Mouse (Mus musculus): ENCODE measurements around the gene Atp6v0a1. TPM values are rescaled to one million over a fixed set of nuclear protein-coding genes. Genes with fewer than 3 reads are reported as not detected.

Gene Atp6v0a1
- polyA plus RNA-seq, 1 experiment from 2014 or later = 48.1 TPM

DNA sequence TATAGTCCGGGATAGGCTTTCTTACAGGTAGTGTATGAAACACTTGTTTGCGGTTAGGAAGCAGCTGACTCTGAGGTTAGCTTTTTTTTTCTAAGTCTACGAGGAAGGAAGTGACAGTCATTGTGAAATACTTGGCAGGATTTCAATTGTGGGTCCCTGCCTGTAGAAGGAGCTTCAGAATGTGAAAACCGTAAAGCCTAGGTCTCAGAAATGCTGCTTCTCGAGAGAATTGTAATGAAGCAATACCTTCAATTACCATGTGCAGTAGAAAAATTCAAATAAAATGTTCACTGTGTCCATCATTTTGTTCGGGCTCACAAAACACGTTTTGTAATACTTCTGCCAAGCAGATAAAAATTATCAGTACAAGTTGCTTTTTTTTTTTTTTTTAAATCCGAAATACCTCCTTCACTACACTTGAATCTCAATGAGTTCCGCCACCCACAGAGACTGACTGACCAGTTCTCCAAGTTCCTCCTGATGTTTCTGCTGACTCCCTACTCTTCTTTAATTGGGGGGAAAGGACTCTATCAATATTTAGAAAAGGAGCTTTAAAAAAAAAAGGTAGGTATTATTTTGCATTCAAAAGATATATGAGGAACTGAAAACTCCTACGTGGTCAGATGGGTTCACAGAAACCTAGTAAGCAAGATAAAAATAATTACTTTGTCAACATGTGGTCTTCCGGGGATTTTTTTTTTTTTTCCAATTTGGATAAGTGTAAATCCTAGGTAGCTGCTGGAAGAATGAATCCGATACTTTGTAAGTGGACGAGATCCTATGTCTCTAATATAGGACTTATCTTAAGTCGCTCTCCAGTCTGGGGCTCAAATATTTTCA, 826 bp upstream of the Atp6v0a1 start:
- DNase-seq (ENCODE audit: low spot score) = no peak
- H3K36me3 ChIP-seq = peaks cover 13% of the 10 kb centered on the region
- 56% methylated on average over 14 of the region's 14 CpGs for WGBS
- peak overlapping the region; percentile 90 for H3K27ac ChIP-seq
- H3K4me1 ChIP-seq (replicated peaks) = peaks cover 19% of the 10 kb centered on the region
- peak overlapping the region; percentile 75 for H3K4me3 ChIP-seq
- H3K27me3 ChIP-seq (ENCODE audit: insufficient read depth, poor library complexity, severe bottlenecking) = peaks cover 5% of the 10 kb centered on the region; the same call in 1 of the 2 replicates
- no peaks in the 10 kb centered on the region for H3K9me3 ChIP-seq

DNA sequence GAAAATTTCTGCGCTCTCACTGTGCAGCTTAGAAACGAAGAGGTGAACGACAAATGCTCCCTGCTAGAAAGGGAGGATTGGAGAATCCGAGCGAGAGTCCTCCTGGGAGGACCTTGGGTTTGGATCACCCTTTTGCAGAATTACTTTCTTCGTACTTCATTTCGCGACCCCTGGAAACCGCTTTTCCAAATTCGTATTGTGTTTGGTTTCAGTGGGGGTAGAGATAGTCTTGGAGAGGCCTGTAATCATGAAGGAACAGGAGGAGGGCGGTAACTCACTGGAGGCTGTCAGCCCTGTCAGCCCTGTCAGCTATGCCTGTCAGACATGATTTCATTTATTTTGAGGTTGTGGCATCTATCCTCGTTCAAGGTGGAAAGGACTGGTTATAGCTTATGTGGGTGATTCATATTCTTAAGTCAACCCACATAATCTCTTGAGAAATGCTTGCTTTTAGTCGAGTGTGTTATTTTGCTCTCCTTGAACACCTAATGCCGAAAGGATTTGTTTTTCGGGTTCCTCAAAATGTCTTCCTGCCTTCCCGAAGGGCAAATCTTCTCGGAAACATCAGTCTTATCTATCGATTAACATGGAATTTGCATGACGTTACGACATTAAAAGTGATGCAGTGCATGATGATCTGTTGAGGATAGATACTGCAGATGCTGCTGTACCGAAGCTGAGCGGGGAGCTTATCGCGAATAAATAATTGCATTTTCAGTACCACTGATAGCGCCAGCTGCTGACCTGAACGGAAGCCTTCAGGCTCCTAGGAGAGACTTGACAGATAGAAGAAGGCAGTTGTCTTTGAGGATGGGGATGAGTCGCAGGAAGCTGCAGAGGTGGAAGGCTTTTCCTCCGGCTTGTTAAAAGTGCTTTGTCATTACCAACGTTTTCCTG, 884 bp downstream of the Atp6v0a1 start:
- peak; percentile 30 for DNase-seq (ENCODE audit: low spot score)
- H3K27me3 ChIP-seq (ENCODE audit: insufficient read depth, poor library complexity, severe bottlenecking) = peaks cover 5% of the 10 kb centered on the region; the same call in 1 of the 2 replicates
- H3K9me3 ChIP-seq = no peaks in the 10 kb centered on the region
- H3K4me1 ChIP-seq (replicated peaks) = peaks cover 19% of the 10 kb centered on the region
- 12% methylated on average over 29 of the region's 29 CpGs for WGBS
- peaks cover 30% of the 10 kb centered on the region for H3K36me3 ChIP-seq
- peak overlapping the region; percentile 90 for H3K27ac ChIP-seq
- peak overlapping the region; percentile 75 for H3K4me3 ChIP-seq

DNA sequence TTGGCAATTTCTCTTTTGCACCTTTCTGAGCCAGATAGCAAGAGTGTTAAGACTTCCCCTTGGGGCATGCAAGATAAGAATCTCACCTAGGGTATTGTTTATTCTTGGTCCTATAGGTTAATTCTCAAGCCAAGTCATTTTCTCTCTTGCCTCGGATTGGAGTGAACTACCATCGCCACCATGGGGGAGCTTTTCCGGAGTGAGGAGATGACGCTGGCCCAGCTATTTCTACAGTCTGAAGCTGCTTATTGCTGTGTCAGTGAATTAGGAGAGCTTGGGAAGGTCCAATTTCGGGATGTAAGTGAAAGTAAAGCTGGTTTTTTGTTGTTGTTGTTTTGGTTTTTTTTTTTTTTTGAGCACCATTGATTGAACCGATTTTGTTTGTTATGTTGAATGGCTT, 2.4 kb downstream of the Atp6v0a1 start:
- no peaks in the 10 kb centered on the region for H3K9me3 ChIP-seq
- H3K4me1 ChIP-seq (replicated peaks) = peaks cover 19% of the 10 kb centered on the region
- no peaks in the 10 kb centered on the region; the same call in 1 of the 2 replicates for H3K27me3 ChIP-seq (ENCODE audit: insufficient read depth, poor library complexity, severe bottlenecking)
- H3K27ac ChIP-seq = no peak overlapping the region
- peaks cover 40% of the 10 kb centered on the region for H3K36me3 ChIP-seq
- peak overlapping the region; percentile 75; the same call in 1 of the 2 replicates for H3K4me3 ChIP-seq
- WGBS = 87% methylated on average over 6 of the region's 6 CpGs
- DNase-seq (ENCODE audit: low spot score) = no peak

DNA sequence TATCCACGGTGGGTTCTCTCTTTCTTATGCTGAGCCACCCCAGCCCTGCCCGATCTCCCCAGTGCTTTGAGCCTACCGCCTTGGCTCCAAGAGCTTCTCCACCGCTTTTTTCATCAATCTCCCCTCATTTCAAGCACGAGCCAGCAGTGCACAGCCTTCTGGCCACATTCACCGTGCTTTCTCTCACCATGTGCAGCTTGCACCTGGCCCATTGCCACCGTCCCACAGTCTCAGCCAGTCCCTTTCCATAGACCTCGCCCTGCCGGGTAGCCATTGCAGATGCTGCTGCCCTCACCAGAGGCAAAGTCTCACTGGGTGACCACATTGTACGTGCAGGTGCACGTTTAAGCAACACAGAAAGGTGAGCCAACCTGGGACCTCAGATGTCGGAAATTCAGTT, 14.1 kb downstream of the Atp6v0a1 start:
- no peak overlapping the region for H3K4me3 ChIP-seq
- no peaks in the 10 kb centered on the region for H3K27me3 ChIP-seq (ENCODE audit: insufficient read depth, poor library complexity, severe bottlenecking)
- WGBS = 89% methylated on average over 12 of the region's 12 CpGs
- DNase-seq (ENCODE audit: low spot score) = no peak
- H3K9me3 ChIP-seq = no peaks in the 10 kb centered on the region
- H3K4me1 ChIP-seq (replicated peaks) = no peaks in the 10 kb centered on the region
- no peak overlapping the region for H3K27ac ChIP-seq
- H3K36me3 ChIP-seq = peaks cover 90% of the 10 kb centered on the region

DNA sequence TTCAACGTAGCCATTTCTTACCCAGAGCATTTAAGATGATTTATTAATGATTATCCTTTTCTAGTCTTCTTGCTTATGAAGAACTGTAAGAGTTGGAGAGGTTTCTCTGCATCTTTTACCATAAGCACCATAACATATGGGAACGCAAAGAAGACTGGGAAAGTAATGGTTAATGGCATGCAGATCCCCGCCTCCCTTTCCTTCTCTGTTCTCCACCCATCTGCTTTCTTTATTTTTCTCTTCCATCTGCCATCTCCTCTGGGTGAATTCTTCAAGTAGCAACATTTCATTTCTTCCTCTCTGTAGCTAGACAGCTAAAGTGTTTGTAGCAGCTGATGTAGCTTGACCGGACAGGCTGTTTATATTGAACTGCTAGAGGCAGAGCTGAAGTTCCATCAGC, 14.7 kb downstream of the Atp6v0a1 start:
- no peak overlapping the region for H3K4me3 ChIP-seq
- H3K4me1 ChIP-seq (replicated peaks) = no peaks in the 10 kb centered on the region
- WGBS = 94% methylated on average over 4 of the region's 4 CpGs
- DNase-seq (ENCODE audit: low spot score) = no peak
- H3K27ac ChIP-seq = no peak overlapping the region
- H3K36me3 ChIP-seq = peaks cover 90% of the 10 kb centered on the region
- no peaks in the 10 kb centered on the region for H3K9me3 ChIP-seq
- no peaks in the 10 kb centered on the region for H3K27me3 ChIP-seq (ENCODE audit: insufficient read depth, poor library complexity, severe bottlenecking)

DNA sequence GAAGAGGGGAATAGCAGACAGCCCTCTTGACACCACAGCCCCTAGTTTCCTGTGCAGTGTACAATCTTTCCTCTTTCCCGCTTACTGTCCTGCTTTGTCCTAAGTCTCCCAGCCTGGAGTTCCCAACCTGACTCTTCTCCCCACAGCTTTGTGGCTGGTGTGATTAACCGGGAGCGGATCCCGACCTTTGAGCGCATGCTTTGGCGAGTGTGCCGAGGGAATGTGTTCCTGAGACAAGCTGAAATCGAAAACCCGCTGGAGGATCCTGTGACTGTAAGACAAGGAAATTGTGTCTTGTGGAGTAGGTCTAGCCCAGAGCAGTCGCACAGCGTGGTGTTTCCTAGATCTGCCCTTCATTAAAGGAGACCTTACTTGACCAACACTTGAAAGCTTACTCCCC, 17.9 kb downstream of the Atp6v0a1 start:
- Histone ChIP-seq H3K4me3 (no peak overlapping the region), H3K27ac (no peak overlapping the region), H3K9me3 (no peaks in the 10 kb centered on the region), H3K4me1 (replicated peaks) (no peaks in the 10 kb centered on the region), H3K27me3 (ENCODE audit: insufficient read depth, poor library complexity, severe bottlenecking) (no peaks in the 10 kb centered on the region), H3K36me3 (peaks cover 90% of the 10 kb centered on the region)
- WGBS = 91% methylated on average over 11 of the region's 11 CpGs
- no peak for DNase-seq (ENCODE audit: low spot score)

DNA sequence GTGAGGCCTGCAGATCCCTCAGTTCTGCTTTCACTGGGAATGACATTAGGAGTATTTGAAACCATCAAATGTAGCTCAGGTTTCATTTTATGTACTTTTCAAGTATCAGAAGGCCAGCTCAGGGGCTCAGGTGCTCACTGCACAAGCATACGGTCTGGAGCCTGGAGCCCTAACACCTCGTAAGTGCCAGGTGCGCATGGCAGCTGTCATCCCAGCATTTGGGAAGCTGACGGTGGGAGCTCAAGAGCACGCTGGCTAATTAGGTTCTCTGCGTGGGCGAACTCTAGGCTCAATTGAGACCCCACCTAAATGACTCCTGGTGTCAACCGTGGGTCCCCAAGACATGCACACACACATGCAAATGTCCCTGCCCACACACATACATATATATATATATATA, 20.1 kb downstream of the Atp6v0a1 start:
- H3K9me3 ChIP-seq = no peaks in the 10 kb centered on the region
- DNase-seq (ENCODE audit: low spot score) = no peak
- H3K4me3 ChIP-seq = no peak overlapping the region
- H3K27me3 ChIP-seq (ENCODE audit: insufficient read depth, poor library complexity, severe bottlenecking) = no peaks in the 10 kb centered on the region
- no peaks in the 10 kb centered on the region for H3K4me1 ChIP-seq (replicated peaks)
- H3K27ac ChIP-seq = no peak overlapping the region
- WGBS = 95% methylated on average over 8 of the region's 8 CpGs
- H3K36me3 ChIP-seq = peaks cover 88% of the 10 kb centered on the region

DNA sequence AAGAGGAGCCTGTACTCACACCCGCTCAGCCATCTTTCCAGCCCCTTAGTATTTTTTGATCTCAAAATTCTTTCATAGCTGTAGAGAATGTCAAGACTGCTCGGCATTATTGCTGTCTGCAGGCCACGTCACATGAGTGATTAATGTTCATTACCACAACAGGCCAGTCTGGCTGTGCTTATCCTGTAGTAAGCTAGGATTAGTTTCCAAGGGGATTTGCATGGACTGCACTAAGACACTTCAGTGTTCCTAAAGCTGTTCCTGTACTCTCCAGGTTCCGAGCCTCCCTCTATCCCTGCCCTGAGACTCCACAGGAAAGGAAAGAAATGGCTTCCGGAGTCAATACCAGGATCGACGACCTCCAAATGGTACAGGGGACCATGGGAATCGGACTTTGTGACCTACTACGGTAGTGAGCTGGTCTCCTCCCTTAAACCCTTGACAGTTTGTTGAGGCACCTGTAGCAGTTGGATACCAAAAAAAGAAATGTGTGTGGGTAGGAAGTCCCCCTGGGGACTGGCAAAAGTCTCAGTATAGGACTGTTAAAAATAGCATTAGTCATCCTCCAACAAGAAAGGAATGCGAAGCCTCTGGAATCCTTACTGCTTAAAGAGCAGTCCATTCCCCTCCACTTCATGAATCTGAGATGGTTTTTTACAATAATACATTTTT, 21.0 kb downstream of the Atp6v0a1 start:
- no peak overlapping the region for H3K27ac ChIP-seq
- H3K4me3 ChIP-seq = no peak overlapping the region
- H3K36me3 ChIP-seq = peaks cover 90% of the 10 kb centered on the region
- no peaks in the 10 kb centered on the region for H3K9me3 ChIP-seq
- no peaks in the 10 kb centered on the region for H3K4me1 ChIP-seq (replicated peaks)
- 93% methylated on average over 10 of the region's 10 CpGs for WGBS
- DNase-seq (ENCODE audit: low spot score) = no peak
- H3K27me3 ChIP-seq (ENCODE audit: insufficient read depth, poor library complexity, severe bottlenecking) = no peaks in the 10 kb centered on the region

DNA sequence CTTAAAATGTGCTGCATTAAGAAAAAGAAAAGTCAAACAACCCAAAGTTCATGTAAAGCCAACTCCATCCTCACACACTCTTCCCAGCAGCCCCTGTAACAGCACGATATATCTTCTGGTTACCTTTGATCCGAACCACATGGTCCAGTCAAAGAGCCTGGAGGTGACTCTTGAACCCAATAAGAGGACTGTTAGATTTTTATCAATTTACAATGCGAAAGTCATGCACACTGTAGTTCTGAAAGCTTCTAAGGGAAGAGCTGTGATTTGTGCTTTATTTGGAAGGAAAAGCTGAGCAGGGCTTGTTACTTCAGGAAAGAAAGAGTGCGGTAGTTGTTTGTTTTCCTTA, 21.5 kb downstream of the Atp6v0a1 start:
- no peak overlapping the region for H3K27ac ChIP-seq
- H3K4me1 ChIP-seq (replicated peaks) = no peaks in the 10 kb centered on the region
- H3K4me3 ChIP-seq = no peak overlapping the region
- H3K9me3 ChIP-seq = no peaks in the 10 kb centered on the region
- DNase-seq (ENCODE audit: low spot score) = no peak
- WGBS = 93% methylated on average over 4 of the region's 4 CpGs
- peaks cover 90% of the 10 kb centered on the region for H3K36me3 ChIP-seq
- no peaks in the 10 kb centered on the region for H3K27me3 ChIP-seq (ENCODE audit: insufficient read depth, poor library complexity, severe bottlenecking)

DNA sequence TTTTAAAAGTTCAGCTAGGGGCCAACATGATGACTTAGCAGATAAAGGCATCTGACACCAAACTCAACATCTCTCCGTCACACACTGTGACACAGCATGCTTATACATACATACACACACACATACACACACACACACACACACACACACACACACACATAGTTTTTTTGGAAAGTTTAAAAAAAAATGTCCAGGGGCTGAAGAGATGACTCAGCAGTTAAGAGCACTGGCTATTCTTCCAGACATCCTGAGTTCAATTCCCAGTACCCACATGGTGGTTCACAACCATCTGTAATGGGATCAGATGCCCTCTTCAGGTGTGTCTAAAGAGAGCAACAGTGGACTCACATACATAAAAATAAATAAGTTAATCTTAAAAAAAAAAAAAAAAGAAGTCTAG, 22.2 kb downstream of the Atp6v0a1 start:
- 92% methylated on average over 1 of the region's 1 CpGs for WGBS
- no peak for DNase-seq (ENCODE audit: low spot score)
- H3K4me1 ChIP-seq (replicated peaks) = no peaks in the 10 kb centered on the region
- H3K27me3 ChIP-seq (ENCODE audit: insufficient read depth, poor library complexity, severe bottlenecking) = no peaks in the 10 kb centered on the region
- H3K36me3 ChIP-seq = peaks cover 92% of the 10 kb centered on the region
- no peak overlapping the region for H3K4me3 ChIP-seq
- H3K27ac ChIP-seq = no peak overlapping the region
- H3K9me3 ChIP-seq = no peaks in the 10 kb centered on the region

DNA sequence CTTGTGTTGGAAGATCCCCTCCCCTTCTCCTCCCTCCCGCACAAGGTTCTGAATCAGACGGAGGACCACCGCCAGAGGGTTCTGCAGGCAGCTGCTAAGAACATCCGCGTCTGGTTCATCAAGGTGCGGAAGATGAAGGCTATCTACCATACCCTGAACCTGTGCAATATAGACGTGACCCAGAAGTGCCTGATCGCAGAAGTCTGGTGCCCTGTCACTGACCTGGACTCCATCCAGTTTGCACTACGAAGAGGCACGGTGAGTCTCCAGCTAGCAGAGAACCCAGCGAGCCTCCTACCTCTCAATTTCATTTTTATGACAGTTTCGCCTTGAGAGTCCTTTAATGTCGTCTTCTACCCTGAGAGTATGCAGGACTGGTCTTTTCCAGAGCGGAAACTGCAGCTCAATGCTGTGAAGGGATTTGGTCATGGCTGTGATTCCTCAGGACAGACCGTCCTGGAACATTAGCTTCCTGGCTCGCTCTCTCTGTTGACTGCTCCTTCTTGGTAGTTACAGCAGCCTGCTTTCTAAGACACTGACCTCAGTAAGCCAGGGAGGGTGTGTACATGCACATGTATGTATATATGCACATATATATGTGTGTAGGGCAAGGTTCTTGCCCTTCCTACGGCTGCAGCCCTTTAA, 24.7 kb downstream of the Atp6v0a1 start:
- peaks cover 92% of the 10 kb centered on the region for H3K36me3 ChIP-seq
- H3K4me1 ChIP-seq (replicated peaks) = no peaks in the 10 kb centered on the region
- 95% methylated on average over 17 of the region's 17 CpGs for WGBS
- DNase-seq (ENCODE audit: low spot score) = no peak
- H3K4me3 ChIP-seq = no peak overlapping the region
- no peak overlapping the region for H3K27ac ChIP-seq
- no peaks in the 10 kb centered on the region for H3K9me3 ChIP-seq
- no peaks in the 10 kb centered on the region for H3K27me3 ChIP-seq (ENCODE audit: insufficient read depth, poor library complexity, severe bottlenecking)

DNA sequence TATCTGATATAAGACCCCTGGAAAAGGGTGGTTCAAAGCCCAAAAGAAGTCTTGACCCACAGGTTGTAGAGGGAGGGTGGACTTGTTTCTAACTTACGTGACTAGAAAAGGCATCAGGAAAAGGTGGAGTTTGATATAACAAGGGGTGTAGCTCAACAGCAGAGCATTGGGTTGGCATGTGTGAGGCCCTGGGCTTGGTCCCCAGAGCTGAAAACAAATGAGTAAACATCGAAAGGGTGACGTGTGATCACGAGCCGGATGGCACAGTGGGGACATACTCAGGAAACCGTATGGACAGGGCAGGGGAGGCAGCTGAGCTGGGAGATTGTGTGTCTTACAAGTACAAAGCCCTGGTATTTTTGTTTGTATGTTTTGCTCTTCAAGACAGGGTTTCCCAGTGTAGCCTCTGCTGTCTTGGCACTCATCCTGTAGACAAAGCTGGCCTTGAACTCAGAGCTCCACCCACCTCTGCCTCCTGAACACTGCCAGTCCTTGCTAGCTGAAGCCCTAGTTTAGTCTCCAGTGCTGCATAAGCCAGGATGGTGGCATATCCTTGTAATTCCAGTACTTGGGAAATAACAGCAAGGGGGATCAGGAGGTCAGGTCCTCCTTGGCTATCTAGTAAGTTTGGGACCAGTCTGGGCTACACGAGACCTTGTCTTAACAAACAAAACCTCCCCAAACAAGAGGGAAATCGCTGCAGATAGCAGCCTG, 25.5 kb downstream of the Atp6v0a1 start:
- Histone ChIP-seq H3K4me3 (no peak overlapping the region), H3K27ac (no peak overlapping the region), H3K27me3 (ENCODE audit: insufficient read depth, poor library complexity, severe bottlenecking) (no peaks in the 10 kb centered on the region), H3K4me1 (replicated peaks) (no peaks in the 10 kb centered on the region), H3K36me3 (peaks cover 95% of the 10 kb centered on the region), H3K9me3 (no peaks in the 10 kb centered on the region)
- no peak for DNase-seq (ENCODE audit: low spot score)
- WGBS = 93% methylated on average over 8 of the region's 8 CpGs

Measured in hindbrain, embryonic 10.5 days (tissue).